Comparison of ENCODE assay signal across 11 mouse cellular contexts in the genomic region with DNA sequence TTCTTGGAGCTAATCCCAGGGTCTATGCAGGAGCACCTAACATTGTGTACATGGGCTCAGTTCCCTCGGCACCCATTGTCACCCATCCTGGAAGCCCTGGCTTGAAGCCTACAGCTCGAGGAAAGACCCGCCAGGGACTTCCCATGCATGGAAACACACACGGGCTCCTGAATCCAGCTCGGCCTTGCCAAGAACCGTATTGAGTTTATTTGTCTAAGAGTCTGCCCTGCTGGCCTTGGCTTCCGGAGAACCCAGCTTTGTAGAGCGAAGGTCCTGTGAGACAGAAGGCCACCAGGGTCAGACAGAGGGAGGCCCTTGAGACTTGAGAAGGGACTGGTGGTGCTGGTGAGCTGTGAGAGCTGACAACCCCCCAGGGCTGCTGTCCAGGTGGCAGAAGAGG.
DNase-seq lines count a peak whose midpoint lies in the region; ATAC-seq and TF ChIP-seq lines count a peak whose summit lies in the region.
"Had no signal": no experiment of that assay in that cellular context is flagged by ENCODE, and none has a peak within 500 bp of the region (broad histone marks: within the 10 kb centered on the region; RNA-seq: fewer than 3 reads in every experiment).

No protein-coding gene starts in this region.

- H3K4me1 ChIP-seq in hindbrain, embryonic 11.5 days (replicated peaks; ENCODE audit: control insufficient read depth, insufficient read depth, low read length), result peaks cover 11% of the 10 kb centered on the region

- intact Hi-C loops in gastrocnemius, adult 2 months (cut with DNase I), result no loop called here

- DNase-seq in gastrocnemius, adult 2 months, result peak; percentile 54
- DNase-seq in gastrocnemius, adult 18-20 months (ENCODE audit: low spot score), result no peak
- DNase-seq in testis, postnatal 14 days (ENCODE audit: low spot score), result peak; percentile 20
- no peak for DNase-seq in testis, postnatal 10 days (ENCODE audit: low spot score)
- DNase-seq in kidney, postnatal 25 days, result peak; percentile 74 to 88
- peak; percentile 33 for DNase-seq in splenic B cell, adult 2 months (ENCODE audit: low read depth, low spot score)
- DNase-seq in hindbrain, embryonic 11.5 days (ENCODE audit: low spot score), result no peak
- DNase-seq: layer of hippocampus, postnatal 36 days had no signal

- peak overlapping the region; percentile 43 for H3K27ac ChIP-seq in gastrocnemius, adult 2 months
- H3K27ac ChIP-seq in hindbrain, embryonic 11.5 days (ENCODE audit: low read depth, low read length), result no peak overlapping the region
- H3K27ac ChIP-seq: midbrain, embryonic 15.5 days had no signal

- ATAC-seq in inflammation-experienced regulatory T-cells, adult 6 months, result no peak
- ATAC-seq in hindbrain, embryonic 11.5 days (ENCODE audit: low FRiP score), result no peak
- ATAC-seq: midbrain, embryonic 15.5 days had no signal

- H3K4me3 ChIP-seq in gastrocnemius, adult 2 months, result no peak overlapping the region
- H3K4me3 ChIP-seq in hindbrain, embryonic 11.5 days (ENCODE audit: low read depth, low read length), result no peak overlapping the region
- H3K4me3 ChIP-seq: midbrain, embryonic 15.5 days had no signal

- H3K9me3 ChIP-seq in hindbrain, embryonic 11.5 days (ENCODE audit: control insufficient read depth, low read length), result no peaks in the 10 kb centered on the region
- H3K9me3 ChIP-seq: midbrain, embryonic 15.5 days had no signal

- H3K27me3 ChIP-seq in splenic B cell, adult 2 months (ENCODE audit: control insufficient read depth, insufficient read depth, low read length, poor library complexity, severe bottlenecking), result no peaks in the 10 kb centered on the region
- H3K27me3 ChIP-seq in hindbrain, embryonic 11.5 days (ENCODE audit: control insufficient read depth, insufficient read depth, low read length), result no peaks in the 10 kb centered on the region
- H3K27me3 ChIP-seq: midbrain, embryonic 15.5 days had no signal

- no peak for TF ChIP-seq CTCF in gastrocnemius, adult 2 months (IDR thresholded peaks at IDR 0.05)

- no peak overlapping the region for H3K9ac ChIP-seq in hindbrain, embryonic 11.5 days (ENCODE audit: low read depth, low read length)
- H3K9ac ChIP-seq: midbrain, embryonic 15.5 days had no signal

- 83% methylated on average over 8 of the region's 8 CpGs for WGBS in hindbrain, embryonic 11.5 days

- H3K36me3 ChIP-seq in splenic B cell, adult 2 months (ENCODE audit: control insufficient read depth, insufficient read depth, low read length, poor library complexity, severe bottlenecking), result no peaks in the 10 kb centered on the region
- H3K36me3 ChIP-seq in hindbrain, embryonic 11.5 days (ENCODE audit: control insufficient read depth, insufficient read depth, low read length), result no peaks in the 10 kb centered on the region
- H3K36me3 ChIP-seq: midbrain, embryonic 15.5 days had no signal

- no peak overlapping the region for H3K4me2 ChIP-seq in hindbrain, embryonic 11.5 days (replicated peaks; ENCODE audit: low read depth, low read length)
- H3K4me2 ChIP-seq: liver, embryonic 11.5 days; midbrain, embryonic 15.5 days had no signal

Comparison
In these comparisons a context has a peak if more than half of its experiments do, and no peak if none do; other contexts are left out.
1. DNase-seq: peak in gastrocnemius, adult 2 months (single experiment), testis, postnatal 14 days (single experiment), kidney, postnatal 25 days (2 of 2) and splenic B cell, adult 2 months (single experiment); none in gastrocnemius, adult 18-20 months (single experiment), testis, postnatal 10 days (single experiment) and hindbrain, embryonic 11.5 days (single experiment).